Mouse (Mus musculus): ENCODE results near the gene Camk2d.

Gene Camk2d

GRCm38 (mm10) chr3:126612748-126613509 is 16.8 kb downstream of the Camk2d start:
- no peak for DNase-seq (ENCODE audit: low spot score in 2 of 2)

DNA sequence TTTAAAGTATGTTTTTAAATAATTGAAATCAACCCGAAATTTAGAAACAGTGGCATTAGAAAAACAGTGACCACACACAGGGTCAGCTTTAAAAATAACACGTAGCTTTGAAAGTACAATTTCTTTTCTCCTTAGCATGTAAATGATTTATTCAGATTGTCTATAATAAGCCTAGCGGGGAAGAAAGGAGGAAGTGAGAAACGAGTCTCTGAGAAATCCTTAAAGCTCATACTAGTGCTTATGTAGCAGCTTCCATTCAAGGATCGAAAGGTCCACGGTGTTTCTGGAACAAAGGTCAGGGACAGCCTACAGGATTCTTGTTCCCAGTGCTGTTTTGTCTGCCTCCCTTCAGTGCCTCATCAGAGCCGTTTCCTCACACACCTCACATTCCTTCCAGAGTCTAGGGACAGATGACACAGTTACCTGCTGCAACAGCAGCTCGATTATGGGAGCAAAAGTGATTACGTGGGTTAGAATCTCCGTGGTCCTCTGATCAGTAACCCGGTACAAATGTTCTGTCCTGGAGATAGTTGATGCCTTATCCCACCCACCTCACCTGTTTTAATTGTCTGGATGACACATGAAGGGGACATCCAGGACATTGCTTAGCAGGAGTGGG is 17.5 kb downstream of the Camk2d start:
- DNase-seq (ENCODE audit: low spot score in 2 of 2) = no peak

DNA sequence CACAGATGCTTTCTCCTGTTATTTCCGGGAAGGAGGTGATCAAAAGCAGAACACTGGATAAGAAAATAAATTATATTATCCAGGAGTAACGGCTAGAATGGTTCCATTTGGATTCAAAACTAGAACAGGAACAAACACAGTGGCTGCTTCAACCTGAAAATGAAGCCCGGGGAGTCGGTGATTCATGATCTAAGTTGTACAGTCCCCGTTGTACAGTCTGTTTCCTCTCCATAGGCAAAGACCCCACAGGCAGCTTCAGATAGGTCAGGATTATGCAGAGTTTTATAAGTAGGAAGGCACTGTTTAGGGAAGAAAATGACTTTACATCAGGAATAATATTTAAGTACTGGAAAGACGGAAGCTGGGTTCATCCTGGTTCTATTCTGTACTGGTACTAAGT is 19.2 kb downstream of the Camk2d start:
- no peak for DNase-seq (ENCODE audit: low spot score in 2 of 2)

DNA sequence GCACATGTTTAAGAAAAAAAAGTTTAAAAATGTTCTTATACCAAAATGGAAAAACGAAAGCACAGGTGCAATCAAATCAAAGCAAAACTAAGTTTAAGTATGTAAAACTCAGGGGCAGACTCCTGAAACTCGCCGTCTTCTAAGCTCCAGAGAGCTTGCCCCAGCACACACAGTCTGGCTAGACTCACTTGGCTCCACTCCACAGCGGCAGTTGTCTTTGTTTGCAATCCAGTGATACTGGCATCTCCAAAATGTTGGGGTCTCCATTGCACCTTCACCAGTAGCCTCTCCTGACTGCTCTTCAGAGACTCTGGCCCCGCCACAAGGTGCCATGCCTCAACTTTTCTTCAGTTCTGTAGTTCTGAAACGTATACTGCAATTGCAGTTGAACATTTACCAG is 24.1 kb downstream of the Camk2d start:
- DNase-seq (ENCODE audit: low spot score in 2 of 2) = no peak

DNA sequence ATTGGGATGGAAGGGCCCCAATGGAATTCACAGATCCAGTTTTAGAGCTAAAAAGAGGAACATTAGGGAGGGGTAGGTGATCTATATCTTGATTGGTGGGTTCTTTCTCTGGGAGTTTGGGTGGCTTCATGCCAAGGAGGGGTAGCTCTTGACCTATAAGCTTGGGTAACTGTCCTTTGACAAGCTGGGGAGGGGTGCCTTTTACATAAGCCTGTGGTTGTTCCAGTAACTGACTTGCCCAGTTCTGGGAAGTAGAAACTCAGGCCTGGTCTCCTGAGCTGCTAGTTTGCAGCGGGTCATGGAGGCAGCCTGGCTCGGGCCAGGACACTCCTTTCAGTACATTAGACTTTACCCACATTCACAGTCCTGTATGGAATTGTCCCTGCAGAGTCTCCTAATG is 26.4 kb downstream of the Camk2d start:
- no peak for DNase-seq (ENCODE audit: low spot score in 2 of 2)

- no peak for DNase-seq (ENCODE audit: low spot score in 2 of 2)
Measured at GRCm38 (mm10) chr3:126624994-126625763, 29.1 kb downstream of the Camk2d start.

DNA sequence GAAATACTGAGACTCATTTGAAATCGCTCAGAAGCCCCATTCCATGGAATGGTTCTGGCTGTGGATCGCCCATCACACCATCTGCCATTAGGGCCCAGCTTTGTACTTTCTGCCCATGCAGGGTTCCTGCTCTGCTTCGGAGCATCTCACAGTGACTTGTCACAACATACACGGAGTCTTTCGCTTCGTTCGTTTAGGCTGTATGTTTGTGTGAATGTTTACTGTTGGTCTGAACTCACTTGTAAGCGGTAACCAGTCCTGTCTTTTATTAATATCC is 29.6 kb downstream of the Camk2d start:
- no peak for DNase-seq (ENCODE audit: low spot score in 2 of 2)

DNA sequence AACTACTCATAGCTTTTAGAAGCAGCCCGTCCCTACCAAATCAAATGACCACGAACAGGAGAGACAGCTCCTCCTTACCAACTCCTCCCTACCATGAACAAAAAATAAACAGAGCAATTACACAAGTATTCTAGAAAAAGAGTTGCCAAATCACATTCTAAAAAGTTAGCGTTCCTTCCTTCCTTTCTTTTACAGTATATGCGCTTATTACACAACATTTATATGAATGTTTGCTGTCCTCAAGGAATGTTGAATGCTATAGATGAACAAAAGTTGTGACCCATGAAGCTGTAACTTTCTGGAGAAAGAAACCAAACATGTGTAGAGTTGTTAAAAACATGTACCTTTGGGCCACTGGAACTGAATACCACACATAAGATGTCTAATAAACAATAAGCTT is 31.9 kb downstream of the Camk2d start:
- DNase-seq (ENCODE audit: low spot score in 2 of 2) = no peak

- DNase-seq (ENCODE audit: low spot score in 2 of 2) = no peak
Measured at GRCm38 (mm10) chr3:126628380-126628779, 32.3 kb downstream of the Camk2d start.

- DNase-seq (ENCODE audit: low spot score in 2 of 2) = no peak
Measured at GRCm38 (mm10) chr3:126629040-126629439, 32.9 kb downstream of the Camk2d start.

DNA sequence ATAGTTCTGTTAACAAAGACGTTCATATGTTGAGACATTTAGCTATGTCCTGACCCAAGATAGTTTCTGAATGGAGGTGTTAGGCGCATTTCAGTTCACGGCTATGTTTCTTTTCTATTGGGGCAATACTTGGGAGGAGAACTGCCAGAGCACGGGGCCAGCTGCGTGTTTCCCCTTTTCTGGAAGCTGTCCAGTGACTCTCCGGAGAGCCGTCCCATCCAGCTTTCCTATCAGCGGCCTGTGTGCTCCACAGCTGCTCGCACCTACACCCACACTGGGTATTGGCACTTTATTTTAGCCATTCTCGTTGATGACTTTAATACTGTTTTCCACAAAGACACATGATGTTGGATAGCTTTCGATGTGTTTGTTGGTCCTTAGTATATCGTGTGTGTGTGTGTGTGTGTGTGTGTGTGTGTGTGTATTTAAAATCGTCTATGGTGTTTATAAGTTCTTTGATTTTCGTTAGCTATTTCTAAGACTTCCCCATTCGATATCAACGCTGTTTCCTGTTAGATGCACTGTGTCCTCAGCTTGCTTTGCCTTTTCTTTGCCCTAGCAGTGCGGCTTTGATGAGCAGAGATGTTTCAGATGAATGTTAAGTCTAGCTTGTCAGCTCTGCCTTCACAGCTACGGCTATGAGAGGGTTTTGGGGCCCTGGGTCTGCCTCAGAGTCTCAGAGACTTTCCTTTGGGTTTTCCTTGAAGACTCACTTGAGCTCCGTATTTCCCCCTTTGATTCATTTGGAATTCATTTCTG is 34.2 kb downstream of the Camk2d start:
- DNase-seq (ENCODE audit: low spot score in 2 of 2) = no peak

GRCm38 (mm10) chr3:126631583-126631982 is 35.5 kb downstream of the Camk2d start:
- no peak for DNase-seq (ENCODE audit: low spot score in 2 of 2)

- DNase-seq (ENCODE audit: low spot score in 2 of 2) = no peak
Measured at GRCm38 (mm10) chr3:126632580-126632979, 36.5 kb downstream of the Camk2d start.

DNA sequence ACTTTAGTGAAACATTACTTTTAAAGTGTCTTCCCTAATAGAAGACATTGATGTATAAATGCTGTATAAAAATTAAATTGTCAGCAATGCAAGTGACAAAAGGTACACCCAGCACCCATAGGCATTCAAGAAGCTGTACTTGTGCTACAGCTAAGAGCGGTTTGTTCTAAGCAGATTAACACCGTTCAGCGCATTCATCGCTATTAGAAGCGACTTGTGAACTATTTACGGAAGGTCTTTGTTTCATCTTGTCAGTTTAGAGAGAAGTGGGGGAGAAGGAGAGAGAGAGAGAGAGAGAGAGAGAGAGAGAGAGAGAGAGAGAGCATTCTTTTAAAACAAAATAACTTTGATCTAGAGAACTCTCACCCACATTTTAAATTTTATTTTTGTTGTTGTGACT is 38.1 kb downstream of the Camk2d start:
- DNase-seq (ENCODE audit: low spot score in 2 of 2) = no peak

GRCm38 (mm10) chr3:126638259-126638658 is 42.2 kb downstream of the Camk2d start:
- no peak for DNase-seq (ENCODE audit: low spot score in 2 of 2)

- no peak for DNase-seq (ENCODE audit: low spot score in 2 of 2)
Measured at GRCm38 (mm10) chr3:126639098-126639513, 43.0 kb downstream of the Camk2d start.

GRCm38 (mm10) chr3:126640443-126641251 is 44.5 kb downstream of the Camk2d start:
- DNase-seq (ENCODE audit: low spot score in 2 of 2) = no peak

GRCm38 (mm10) chr3:126641451-126641850 is 45.3 kb downstream of the Camk2d start:
- no peak for DNase-seq (ENCODE audit: low spot score in 2 of 2)

DNA sequence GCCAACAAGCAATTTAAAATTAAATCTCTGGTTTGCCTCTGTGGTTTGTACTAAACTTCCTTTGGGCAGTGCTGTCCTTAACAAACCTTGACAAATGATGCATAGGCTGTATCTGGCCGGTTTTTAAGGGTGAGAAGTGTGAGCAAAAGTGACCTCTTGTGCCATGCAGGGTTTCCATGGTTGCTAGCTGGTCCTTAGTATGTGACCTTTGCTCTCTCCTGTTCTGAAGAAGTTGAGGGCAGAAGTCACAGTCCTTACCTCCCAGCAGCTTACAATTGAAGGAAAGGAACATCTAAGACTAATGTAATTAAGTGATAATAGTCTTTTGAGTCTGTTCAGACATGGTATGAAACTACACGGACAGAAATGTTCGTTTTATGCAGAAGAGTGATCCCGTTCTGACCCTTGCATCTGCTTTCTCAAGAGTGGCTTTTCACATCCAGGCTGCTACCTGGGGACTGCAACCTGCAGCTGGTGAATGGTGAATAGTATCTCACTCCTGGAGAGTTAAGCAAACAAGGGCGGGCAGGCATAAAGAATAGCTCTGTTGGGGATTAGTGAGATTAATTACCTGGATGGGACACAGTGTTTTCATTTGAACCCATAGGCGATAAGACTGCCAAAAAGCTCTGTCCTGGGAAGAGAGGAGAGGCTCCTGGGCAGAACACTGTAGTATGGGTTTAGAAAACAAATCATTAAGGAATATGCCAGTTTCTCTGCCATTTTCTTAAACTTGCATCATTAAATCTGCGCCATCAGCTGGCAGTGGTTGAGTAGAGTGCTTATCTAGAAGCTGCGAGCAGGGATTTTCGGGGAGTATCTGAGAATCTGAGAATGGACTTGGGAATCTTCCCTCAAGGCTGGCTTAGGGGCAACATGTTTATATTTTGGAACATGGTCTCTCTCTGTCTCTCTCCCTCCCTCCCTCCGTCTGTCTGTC is 47.2 kb downstream of the Camk2d start:
- no peak for DNase-seq (ENCODE audit: low spot score in 2 of 2)

DNA sequence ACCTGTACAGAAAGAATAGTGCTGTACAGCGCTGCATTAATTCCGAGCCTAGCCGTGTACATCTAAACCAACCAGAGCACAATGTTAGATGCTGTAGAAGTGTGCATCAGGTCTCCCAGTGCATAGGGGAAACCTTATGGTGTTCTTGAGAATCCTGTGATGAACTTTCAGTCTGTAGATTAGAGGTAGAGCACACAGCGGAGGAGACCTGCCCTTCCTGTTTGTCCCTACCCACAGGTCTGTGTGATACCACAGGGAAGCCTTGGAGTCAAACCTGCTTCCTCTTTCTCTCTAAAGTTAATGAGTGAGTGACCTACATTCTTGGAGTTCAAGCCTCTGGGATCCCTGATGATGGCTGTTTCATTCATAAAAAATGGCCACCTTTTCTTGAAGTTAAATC is 54.2 kb downstream of the Camk2d start:
- DNase-seq (ENCODE audit: low spot score in 2 of 2) = no peak

All from frontal cortex, postnatal 14 days (tissue).